Mouse (Mus musculus) heart, postnatal 14 days (tissue): ENCODE measurements around the gene Wdsub1. TPM values are rescaled to one million over a fixed set of nuclear protein-coding genes. Genes with fewer than 3 reads are reported as not detected.

Experiments used
- DNase-seq, 2 experiments: peaks; one replicate each; pipeline ENCODE4 v3.0.0; 2021 to 2022
- intact Hi-C: fragments of 180-260 bp; cut with DNase I; formaldehyde crosslinking; loops from one replicate; pipeline ENCODE4 v1.15.1; 2025
- total RNA-seq, 2 experiments: library from RNA; stranded (reverse); gene quantifications; 2 replicates each; pipeline ENCODE4 v1.2.3; 2021

Wdsub1 gene
- total RNA-seq, 2 experiments from 2014 or later: 23.0 to 25.3 TPM

- no peak for DNase-seq
- intact Hi-C loops: loop anchor here (1.0 kb wide), 1 partner anchor 270 kb away; no protein-coding TSS in a partner anchor
Measured at GRCm38 (mm10) chr2:59812641-59813040, 69.8 kb downstream of the Wdsub1 start.

- intact Hi-C loops: no loop called here
- DNase-seq: no peak
Measured at GRCm38 (mm10) chr2:59811247-59811646, 71.1 kb downstream of the Wdsub1 start.

- intact Hi-C loops: no loop called here
- DNase-seq: no peak
Measured at GRCm38 (mm10) chr2:59810039-59810438, 72.4 kb downstream of the Wdsub1 start.

- intact Hi-C loops: no loop called here
- DNase-seq: no peak
Measured at GRCm38 (mm10) chr2:59808608-59809007, 73.8 kb downstream of the Wdsub1 start.

- intact Hi-C loops: no loop called here
- DNase-seq: no peak
Measured at GRCm38 (mm10) chr2:59806038-59806437, 76.4 kb downstream of the Wdsub1 start.

GRCm38 (mm10) chr2:59805595-59805994 is 76.8 kb downstream of the Wdsub1 start:
- DNase-seq: no peak

GRCm38 (mm10) chr2:59802722-59803387 is 79.5 kb downstream of the Wdsub1 start:
- intact Hi-C loops: no loop called here
- DNase-seq: no peak

More at GRCm38 (mm10) chr2:59805595-59805994, 76.8 kb downstream of the Wdsub1 start:
- intact Hi-C loops: no loop called here
